Mouse (Mus musculus): Measurements from ENCODE around the gene Bap1. TPM values are rescaled to one million over a fixed set of nuclear protein-coding genes. Genes with fewer than 3 reads are reported as not detected.
A peak's percentile ranks its signal among the peaks of the same experiment; 100 is the strongest.

Gene Bap1
- polyA plus RNA-seq, 1 experiment from 2014 or later, result 20.7 TPM

GRCm38 (mm10) chr14:31252091-31252490, 841 bp downstream of the Bap1 start:
- Histone ChIP-seq H3K27me3 (replicated peaks; ENCODE audit: control insufficient read depth, insufficient read depth, low read length) (no peaks in the 10 kb centered on the region), H3K9ac (ENCODE audit: low read depth, low read length) (peak overlapping the region; percentile 85), H3K4me1 (replicated peaks; ENCODE audit: control insufficient read depth, insufficient read depth, low read length) (no peaks in the 10 kb centered on the region), H3K4me3 (ENCODE audit: low read depth, low read length) (peak overlapping the region; percentile 71), H3K27ac (ENCODE audit: low read depth, low read length) (no peak overlapping the region), H3K9me3 (ENCODE audit: control insufficient read depth) (no peaks in the 10 kb centered on the region), H3K36me3 (ENCODE audit: control insufficient read depth, insufficient read depth) (peaks cover 39% of the 10 kb centered on the region), H3K4me2 (replicated peaks; ENCODE audit: low read depth) (peak overlapping the region; percentile 81)
- no peak for TF ChIP-seq CTCF (IDR thresholded peaks at IDR 0.05; ENCODE audit: low read depth)
- ATAC-seq, result no peak
- 82% methylated on average over 5 of the region's 5 CpGs for WGBS

- TF ChIP-seq CTCF (IDR thresholded peaks at IDR 0.05; ENCODE audit: low read depth), result no peak
- no peak overlapping the region for H3K27ac ChIP-seq (ENCODE audit: low read depth, low read length)
- H3K4me3 ChIP-seq (ENCODE audit: low read depth, low read length), result no peak overlapping the region
- H3K36me3 ChIP-seq (ENCODE audit: control insufficient read depth, insufficient read depth), result peaks cover 75% of the 10 kb centered on the region
- 90% methylated on average over 14 of the region's 14 CpGs for WGBS
- no peaks in the 10 kb centered on the region for H3K4me1 ChIP-seq (replicated peaks; ENCODE audit: control insufficient read depth, insufficient read depth, low read length)
- no peak for ATAC-seq
- H3K9me3 ChIP-seq (ENCODE audit: control insufficient read depth), result no peaks in the 10 kb centered on the region
- no peaks in the 10 kb centered on the region for H3K27me3 ChIP-seq (replicated peaks; ENCODE audit: control insufficient read depth, insufficient read depth, low read length)
- no peak overlapping the region for H3K9ac ChIP-seq (ENCODE audit: low read depth, low read length)
- H3K4me2 ChIP-seq (replicated peaks; ENCODE audit: low read depth), result no peak overlapping the region
These were observed 7.3 kb downstream of the Bap1 start for GRCm38 (mm10) chr14:31258476-31259050.

GRCm38 (mm10) chr14:31260374-31260773, 9.1 kb downstream of the Bap1 start:
- Histone ChIP-seq H3K4me2 (replicated peaks; ENCODE audit: low read depth) (no peak overlapping the region), H3K27ac (ENCODE audit: low read depth, low read length) (no peak overlapping the region), H3K9ac (ENCODE audit: low read depth, low read length) (no peak overlapping the region), H3K36me3 (ENCODE audit: control insufficient read depth, insufficient read depth) (peaks cover 57% of the 10 kb centered on the region), H3K9me3 (ENCODE audit: control insufficient read depth) (no peaks in the 10 kb centered on the region), H3K4me3 (ENCODE audit: low read depth, low read length) (no peak overlapping the region), H3K4me1 (replicated peaks; ENCODE audit: control insufficient read depth, insufficient read depth, low read length) (no peaks in the 10 kb centered on the region), H3K27me3 (replicated peaks; ENCODE audit: control insufficient read depth, insufficient read depth, low read length) (no peaks in the 10 kb centered on the region)
- WGBS, result 98% methylated on average over 4 of the region's 4 CpGs
- no peak for ATAC-seq
- no peak for TF ChIP-seq CTCF (IDR thresholded peaks at IDR 0.05; ENCODE audit: low read depth)

GRCm38 (mm10) chr14:31260932-31261331, 9.7 kb downstream of the Bap1 start:
- Histone ChIP-seq H3K27me3 (replicated peaks; ENCODE audit: control insufficient read depth, insufficient read depth, low read length) (no peaks in the 10 kb centered on the region), H3K36me3 (ENCODE audit: control insufficient read depth, insufficient read depth) (peaks cover 53% of the 10 kb centered on the region), H3K9me3 (ENCODE audit: control insufficient read depth) (no peaks in the 10 kb centered on the region), H3K4me2 (replicated peaks; ENCODE audit: low read depth) (no peak overlapping the region), H3K4me1 (replicated peaks; ENCODE audit: control insufficient read depth, insufficient read depth, low read length) (no peaks in the 10 kb centered on the region), H3K4me3 (ENCODE audit: low read depth, low read length) (no peak overlapping the region), H3K9ac (ENCODE audit: low read depth, low read length) (no peak overlapping the region), H3K27ac (ENCODE audit: low read depth, low read length) (no peak overlapping the region; the same call in 1 of the 2 replicates)
- no peak for ATAC-seq
- no peak for TF ChIP-seq CTCF (IDR thresholded peaks at IDR 0.05; ENCODE audit: low read depth)
- 91% methylated on average over 9 of the region's 9 CpGs for WGBS

GRCm38 (mm10) chr14:31267649-31268048, 16.4 kb downstream of the Bap1 start:
- H3K4me1 ChIP-seq (replicated peaks; ENCODE audit: control insufficient read depth, insufficient read depth, low read length), result no peaks in the 10 kb centered on the region
- WGBS, result 87% methylated on average over 11 of the region's 11 CpGs
- no peak overlapping the region for H3K4me2 ChIP-seq (replicated peaks; ENCODE audit: low read depth)
- ATAC-seq, result no peak
- TF ChIP-seq CTCF (IDR thresholded peaks at IDR 0.05; ENCODE audit: low read depth), result no peak
- H3K27me3 ChIP-seq (replicated peaks; ENCODE audit: control insufficient read depth, insufficient read depth, low read length), result no peaks in the 10 kb centered on the region
- no peaks in the 10 kb centered on the region for H3K36me3 ChIP-seq (ENCODE audit: control insufficient read depth, insufficient read depth)
- no peak overlapping the region for H3K9ac ChIP-seq (ENCODE audit: low read depth, low read length)
- H3K9me3 ChIP-seq (ENCODE audit: control insufficient read depth), result no peaks in the 10 kb centered on the region
- H3K27ac ChIP-seq (ENCODE audit: low read depth, low read length), result no peak overlapping the region
- H3K4me3 ChIP-seq (ENCODE audit: low read depth, low read length), result no peak overlapping the region

GRCm38 (mm10) chr14:31268301-31269001, 17.2 kb downstream of the Bap1 start:
- H3K4me1 ChIP-seq (replicated peaks; ENCODE audit: control insufficient read depth, insufficient read depth, low read length), result no peaks in the 10 kb centered on the region
- no peak overlapping the region for H3K4me2 ChIP-seq (replicated peaks; ENCODE audit: low read depth)
- H3K36me3 ChIP-seq (ENCODE audit: control insufficient read depth, insufficient read depth), result no peaks in the 10 kb centered on the region
- ATAC-seq, result no peak
- H3K27me3 ChIP-seq (replicated peaks; ENCODE audit: control insufficient read depth, insufficient read depth, low read length), result no peaks in the 10 kb centered on the region
- H3K9ac ChIP-seq (ENCODE audit: low read depth, low read length), result no peak overlapping the region
- no peak overlapping the region for H3K27ac ChIP-seq (ENCODE audit: low read depth, low read length)
- no peaks in the 10 kb centered on the region for H3K9me3 ChIP-seq (ENCODE audit: control insufficient read depth)
- 76% methylated on average over 9 of the region's 9 CpGs for WGBS
- no peak for TF ChIP-seq CTCF (IDR thresholded peaks at IDR 0.05; ENCODE audit: low read depth)
- no peak overlapping the region for H3K4me3 ChIP-seq (ENCODE audit: low read depth, low read length)

Data from intestine, postnatal 0 days (tissue).